Mouse (Mus musculus): ENCODE measurements around the gene Ambra1.

Gene Ambra1

GRCm38 (mm10) chr2:91921181-91921789 lies 191.4 kb downstream of the Ambra1 start:
- DNase-seq (ENCODE audit: low spot score in 2 of 2) = peak in 1 of 2 experiments; percentile 33

- DNase-seq (ENCODE audit: low spot score in 2 of 2) = peak; percentile 80 to 83
These were observed 192.0 kb downstream of the Ambra1 start for GRCm38 (mm10) chr2:91921790-91922570.

- DNase-seq (ENCODE audit: low spot score in 2 of 2) = no peak
These were observed 192.9 kb downstream of the Ambra1 start for GRCm38 (mm10) chr2:91922586-91923414.

GRCm38 (mm10) chr2:91923415-91924337 lies 193.7 kb downstream of the Ambra1 start:
- DNase-seq (ENCODE audit: low spot score in 2 of 2) = peak; percentile 52 to 72

- DNase-seq (ENCODE audit: low spot score in 2 of 2) = no peak
These were observed 194.8 kb downstream of the Ambra1 start for GRCm38 (mm10) chr2:91924726-91925125.

- peak in 1 of 2 experiments; percentile 55 for DNase-seq (ENCODE audit: low spot score in 2 of 2)
These were observed 195.5 kb downstream of the Ambra1 start for GRCm38 (mm10) chr2:91925442-91925841.

DNA sequence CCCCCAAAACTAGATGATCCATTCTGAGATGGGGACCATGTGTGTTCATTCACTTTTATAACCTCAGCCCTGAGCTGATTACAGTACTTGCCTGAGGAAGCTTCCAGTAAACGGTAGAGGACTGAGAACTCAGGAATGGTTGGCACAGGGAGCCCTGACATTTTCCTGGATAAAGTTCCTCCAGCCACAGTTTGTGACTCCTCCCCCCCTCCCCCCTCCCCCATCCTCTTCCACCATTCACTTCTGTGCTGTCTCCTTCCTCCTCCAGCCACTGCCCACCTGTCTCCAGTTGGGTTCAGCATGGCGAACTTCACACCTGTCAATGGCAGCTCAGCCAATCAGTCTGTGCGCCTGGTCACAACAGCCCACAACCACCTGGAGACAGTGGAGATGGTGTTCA lies 197.0 kb downstream of the Ambra1 start, which contains the start of gene Chrm4:
Chrm4 (plus strand) TSS at position 301 of the 400 bp plus-strand sequence.
- peak in 1 of 2 experiments; percentile 21 for DNase-seq (ENCODE audit: low spot score in 2 of 2)

DNA sequence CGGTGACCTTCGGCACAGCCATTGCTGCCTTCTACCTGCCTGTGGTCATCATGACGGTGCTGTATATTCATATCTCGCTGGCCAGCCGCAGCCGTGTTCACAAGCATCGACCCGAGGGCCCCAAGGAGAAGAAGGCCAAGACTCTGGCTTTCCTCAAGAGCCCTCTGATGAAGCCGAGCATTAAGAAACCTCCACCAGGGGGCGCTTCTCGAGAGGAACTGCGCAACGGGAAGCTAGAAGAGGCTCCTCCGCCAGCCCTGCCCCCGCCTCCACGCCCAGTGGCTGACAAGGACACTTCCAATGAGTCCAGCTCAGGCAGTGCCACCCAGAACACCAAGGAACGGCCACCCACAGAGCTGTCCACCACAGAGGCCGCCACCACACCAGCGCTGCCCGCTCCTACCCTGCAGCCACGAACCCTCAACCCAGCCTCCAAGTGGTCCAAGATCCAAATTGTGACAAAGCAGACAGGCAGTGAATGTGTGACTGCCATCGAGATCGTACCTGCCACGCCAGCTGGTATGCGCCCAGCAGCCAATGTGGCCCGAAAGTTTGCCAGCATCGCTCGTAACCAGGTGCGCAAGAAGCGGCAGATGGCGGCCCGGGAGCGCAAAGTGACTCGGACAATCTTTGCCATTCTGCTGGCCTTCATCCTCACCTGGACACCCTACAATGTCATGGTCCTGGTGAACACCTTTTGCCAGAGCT lies 198.0 kb downstream of the Ambra1 start:
- peak; percentile 72 to 78 for DNase-seq (ENCODE audit: low spot score in 2 of 2)

DNA sequence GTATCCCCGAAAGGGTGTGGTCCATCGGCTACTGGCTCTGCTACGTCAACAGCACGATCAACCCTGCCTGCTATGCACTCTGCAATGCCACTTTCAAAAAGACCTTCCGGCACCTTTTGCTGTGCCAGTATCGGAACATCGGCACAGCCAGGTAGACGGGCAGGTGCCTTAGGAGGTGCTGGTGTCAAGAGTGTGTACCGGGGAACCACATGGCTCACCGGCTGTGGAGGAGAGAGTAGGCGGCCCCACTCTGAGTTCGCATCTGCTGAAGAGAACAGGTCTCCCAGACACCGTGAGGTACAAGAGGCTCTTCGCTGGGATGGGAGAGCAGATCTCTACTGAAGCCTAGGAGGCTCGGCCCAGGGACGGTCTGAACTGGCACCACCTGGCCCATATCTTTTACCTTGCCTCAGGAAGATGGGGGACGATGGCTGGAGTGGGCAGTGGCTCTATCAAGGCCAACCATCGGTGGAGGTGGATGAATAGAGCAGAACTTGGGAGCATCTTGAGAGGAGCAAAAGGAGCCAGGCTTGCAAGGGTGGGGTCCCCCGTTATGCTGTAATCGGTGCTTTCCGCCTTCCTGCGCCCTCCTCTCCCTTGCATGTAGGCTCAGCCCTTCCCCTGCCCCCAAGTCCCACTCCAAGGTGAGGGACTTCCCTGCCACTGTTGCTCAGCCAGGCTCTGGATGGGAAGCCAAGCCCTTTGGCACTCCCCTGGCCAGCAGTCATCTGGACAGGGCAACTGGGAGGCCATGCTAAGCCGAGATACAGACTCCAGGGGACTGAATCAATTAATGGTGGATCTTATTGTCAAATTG lies 198.8 kb downstream of the Ambra1 start:
- DNase-seq (ENCODE audit: low spot score in 2 of 2) = no peak

DNA sequence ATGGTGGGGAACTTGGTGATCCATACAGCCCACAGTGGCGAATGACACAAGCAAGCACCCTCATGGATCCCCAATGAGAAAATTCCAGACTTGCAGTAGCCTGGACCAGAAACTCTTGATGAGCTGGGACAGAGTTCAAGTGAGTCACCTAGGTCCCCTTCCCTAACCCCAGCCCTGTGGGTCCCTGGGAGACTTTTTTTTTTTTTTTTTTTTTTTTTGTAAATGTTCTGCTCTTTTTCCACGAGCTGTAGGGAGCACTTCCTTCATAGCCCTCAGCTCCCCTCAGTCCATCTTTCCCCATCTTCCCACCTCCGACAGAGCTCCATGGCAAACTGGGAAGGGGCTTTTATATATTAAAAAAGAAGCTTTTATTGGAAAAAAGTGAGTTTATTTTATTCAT lies 199.5 kb downstream of the Ambra1 start:
- no peak for DNase-seq (ENCODE audit: low spot score in 2 of 2)

- peak in 1 of 2 experiments; percentile 25 for DNase-seq (ENCODE audit: low spot score in 2 of 2)
These were observed 200.0 kb downstream of the Ambra1 start for GRCm38 (mm10) chr2:91929936-91930335.

DNA sequence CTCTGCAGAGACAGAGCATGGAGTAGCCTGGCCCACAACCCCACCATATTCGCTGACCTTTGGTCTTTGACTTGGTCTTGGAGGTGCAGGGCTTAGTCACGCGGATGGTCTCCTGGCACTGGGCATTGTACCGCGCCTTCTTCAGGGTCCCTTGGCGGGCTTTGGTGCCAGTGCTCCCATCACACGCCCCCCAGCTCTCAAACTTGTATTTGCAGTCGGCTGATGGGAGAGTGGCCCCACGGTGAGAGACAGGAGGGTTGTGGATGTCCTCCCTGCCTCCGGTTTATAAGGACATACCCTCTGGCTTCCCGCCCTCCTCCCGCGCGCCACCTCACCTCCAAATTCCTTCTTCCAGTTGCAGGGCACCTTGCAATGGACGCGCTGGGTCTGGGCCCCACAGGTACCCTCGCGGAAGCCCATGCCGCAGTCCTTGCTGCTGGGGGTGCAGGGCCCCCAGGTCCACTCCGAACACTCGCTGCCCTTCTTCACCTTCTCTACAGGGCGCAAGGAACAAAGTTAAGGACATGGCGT lies 200.9 kb downstream of the Ambra1 start:
- DNase-seq (ENCODE audit: low spot score in 2 of 2) = no peak

- no peak for DNase-seq (ENCODE audit: low spot score in 2 of 2)
These were observed 201.6 kb downstream of the Ambra1 start for GRCm38 (mm10) chr2:91931328-91932159.

GRCm38 (mm10) chr2:91932160-91932711 lies 202.3 kb downstream of the Ambra1 start, which contains the start of gene Mdk:
Gene Mdk, minus strand, starts transcription at chr2:91932297.
- DNase-seq (ENCODE audit: low spot score in 2 of 2) = no peak

DNA sequence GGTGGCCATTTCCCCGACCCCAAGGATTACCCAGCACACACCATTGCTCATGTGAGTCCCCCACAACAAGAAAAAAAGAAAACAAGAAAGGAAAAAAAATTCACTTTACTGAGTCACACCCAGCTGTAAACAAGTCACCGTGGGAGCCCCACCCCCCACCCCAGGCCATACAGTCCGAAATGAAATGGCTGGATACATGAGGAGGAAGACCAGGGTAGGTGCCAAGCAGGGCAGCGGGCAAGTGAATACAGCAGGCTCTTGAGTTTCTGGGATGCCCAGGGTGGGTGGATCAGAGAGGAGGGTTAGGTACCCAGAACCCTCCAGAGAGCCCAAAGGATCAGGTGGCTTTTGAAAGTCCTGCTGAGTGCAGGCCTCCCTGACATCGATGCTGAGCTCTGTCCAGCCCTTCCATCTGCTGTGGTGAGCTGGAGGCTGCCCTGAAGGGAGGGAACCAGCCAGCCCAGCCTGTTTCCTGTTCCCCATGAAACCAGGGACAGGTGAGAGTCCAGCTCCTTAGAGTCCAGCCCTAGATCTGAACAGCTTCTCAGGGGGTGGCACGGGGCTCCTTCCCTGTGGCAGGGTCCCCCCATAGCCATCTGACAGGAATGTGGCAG lies 202.9 kb downstream of the Ambra1 start:
- DNase-seq (ENCODE audit: low spot score in 2 of 2) = no peak

DNA sequence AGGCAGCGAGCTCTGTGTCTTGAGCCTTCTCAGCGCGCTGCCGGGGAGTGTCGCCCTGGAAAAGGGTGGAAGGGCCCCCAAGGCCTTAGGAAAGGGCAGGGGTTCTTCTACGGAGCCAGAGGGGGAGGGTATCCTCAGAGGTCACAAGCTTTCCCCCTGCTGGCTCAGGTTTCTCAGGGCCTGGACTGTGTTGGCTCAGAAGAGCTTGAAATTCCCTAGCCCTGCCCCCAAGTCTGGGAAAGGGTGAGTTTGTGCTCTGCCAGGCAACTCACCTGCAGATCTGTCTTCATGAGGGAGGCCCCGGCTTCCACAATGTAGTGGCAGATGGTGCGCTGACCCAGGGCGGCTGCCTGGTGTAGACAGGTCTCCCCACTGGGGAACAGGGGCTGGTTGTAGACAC lies 203.5 kb downstream of the Ambra1 start:
- no peak for DNase-seq (ENCODE audit: low spot score in 2 of 2)

- no peak for DNase-seq (ENCODE audit: low spot score in 2 of 2)
These were observed 204.1 kb downstream of the Ambra1 start for GRCm38 (mm10) chr2:91934016-91934415.

Data from frontal cortex, postnatal 10 days (tissue).